In genomic region chr8:13412891-13413558, GRCm38 (mm10) we compare ENCODE assay signal across 9 mouse cellular contexts. TPM values are rescaled to one million over a fixed set of nuclear protein-coding genes. Genes with fewer than 3 reads are reported as not detected.
DNase-seq lines count a peak whose midpoint lies in the region; ATAC-seq and TF ChIP-seq lines count a peak whose summit lies in the region.
"Had no signal": no experiment of that assay in that cellular context is flagged by ENCODE, and none has a peak within 500 bp of the region (broad histone marks: within the 10 kb centered on the region; RNA-seq: fewer than 3 reads in every experiment).

No protein-coding gene starts in this region.

- no peaks in the 10 kb centered on the region for H3K9me3 ChIP-seq in heart, embryonic 12.5 days (replicated peaks)
- no peaks in the 10 kb centered on the region for H3K9me3 ChIP-seq in heart, embryonic 10.5 days

- H3K36me3 ChIP-seq in heart, adult 2 months (ENCODE audit: control insufficient read depth, insufficient read depth, low read length), result no peaks in the 10 kb centered on the region
- no peaks in the 10 kb centered on the region for H3K36me3 ChIP-seq in heart, embryonic 12.5 days
- no peaks in the 10 kb centered on the region for H3K36me3 ChIP-seq in heart, embryonic 10.5 days
- no peaks in the 10 kb centered on the region for H3K36me3 ChIP-seq in spleen, adult 2 months (ENCODE audit: control insufficient read depth, insufficient read depth, low read length)

- TF ChIP-seq CTCF in heart, adult 2 months (IDR thresholded peaks at IDR 0.05), result peak; percentile 92
- TF ChIP-seq CTCF in spleen, adult 2 months (IDR thresholded peaks at IDR 0.05; ENCODE audit: extremely low read depth, insufficient read depth, insufficient read length, insufficient replicate concordance), result peak; percentile 83; the same call in 1 of the 2 replicates

- peak; percentile 78 for TF ChIP-seq EP300 in heart, adult 2 months (IDR thresholded peaks at IDR 0.05; ENCODE audit: insufficient read depth, low read depth, low read length)

- no peaks in the 10 kb centered on the region for H3K4me1 ChIP-seq in heart, adult 2 months (ENCODE audit: control insufficient read depth, insufficient read depth, low read length)
- H3K4me1 ChIP-seq in heart, embryonic 12.5 days (replicated peaks), result no peaks in the 10 kb centered on the region
- H3K4me1 ChIP-seq in heart, embryonic 10.5 days, result no peaks in the 10 kb centered on the region
- H3K4me1 ChIP-seq in spleen, adult 2 months (ENCODE audit: control insufficient read depth, insufficient read depth, insufficient read length), result no peaks in the 10 kb centered on the region

- no peak for TF ChIP-seq POLR2A in heart, adult 2 months (IDR thresholded peaks at IDR 0.05; ENCODE audit: insufficient read depth, low read depth, low read length)
- TF ChIP-seq POLR2A in spleen, adult 2 months (IDR thresholded peaks at IDR 0.05; ENCODE audit: low read depth, low read length), result no peak

- 54% methylated on average over 13 of the region's 13 CpGs for WGBS in heart, adult 2 months
- 64% methylated on average over 13 of the region's 13 CpGs for WGBS in heart, embryonic 12.5 days
- WGBS in heart, embryonic 10.5 days, result 63% methylated on average over 13 of the region's 13 CpGs
- 63% methylated on average over 13 of the region's 13 CpGs for WGBS in spleen, adult 2 months

- ATAC-seq in heart, embryonic 12.5 days (ENCODE audit: insufficient number of reproducible peaks, low FRiP score), result no peak
- ATAC-seq in megakaryocyte-erythroid progenitor cell, adult 5-6 weeks (replicated peaks; ENCODE audit: low FRiP score, low TSS enrichment, poor library complexity, severe bottlenecking), result peak; percentile 60

- H3K4me2 ChIP-seq in heart, embryonic 12.5 days, result no peak overlapping the region

- H3K27ac ChIP-seq in heart, adult 2 months, result no peak overlapping the region
- H3K27ac ChIP-seq in heart, embryonic 12.5 days (ENCODE audit: poor library complexity, severe bottlenecking), result no peak overlapping the region
- H3K27ac ChIP-seq in heart, embryonic 10.5 days, result no peak overlapping the region
- H3K27ac ChIP-seq in spleen, adult 2 months (ENCODE audit: insufficient read depth, low read length), result no peak overlapping the region
- H3K27ac ChIP-seq: macrophage had no signal

- no peak overlapping the region for H3K4me3 ChIP-seq in heart, adult 2 months
- no peak overlapping the region for H3K4me3 ChIP-seq in heart, embryonic 12.5 days
- H3K4me3 ChIP-seq in heart, embryonic 10.5 days, result no peak overlapping the region
- no peak overlapping the region for H3K4me3 ChIP-seq in spleen, adult 2 months (ENCODE audit: extremely low read depth, insufficient read depth, insufficient read length)

- H3K9ac ChIP-seq in heart, adult 2 months (ENCODE audit: low read depth, low read length), result no peak overlapping the region
- no peak overlapping the region for H3K9ac ChIP-seq in heart, embryonic 12.5 days

- no peaks in the 10 kb centered on the region for H3K79me2 ChIP-seq in heart, adult 2 months (replicated peaks; ENCODE audit: control insufficient read depth, insufficient read depth, low read length)

- H3K27me3 ChIP-seq in heart, adult 2 months (ENCODE audit: control insufficient read depth, insufficient read depth, low read length), result no peaks in the 10 kb centered on the region
- H3K27me3 ChIP-seq in heart, embryonic 12.5 days (replicated peaks), result peaks cover 31% of the 10 kb centered on the region
- H3K27me3 ChIP-seq in heart, embryonic 10.5 days (ENCODE audit: insufficient read depth, poor library complexity, severe bottlenecking), result peaks cover 4% of the 10 kb centered on the region; the same call in 1 of the 2 replicates
- no peaks in the 10 kb centered on the region for H3K27me3 ChIP-seq in spleen, adult 2 months (ENCODE audit: control insufficient read depth, insufficient read depth, low read length)

- intact Hi-C loops in heart, adult 2 months (cut with DNase I), result loop anchor here (2.0 kb wide), 1 partner anchor 134 kb away; no protein-coding TSS in a partner anchor

- peak; percentile 48 to 79 for DNase-seq in heart, adult 2 months
- peak; percentile 56 for DNase-seq in Muller cell, postnatal 12 days (ENCODE audit: inconsistent ontology term)
- peak; percentile 45 for DNase-seq in cerebellum, adult 8-10 months
- DNase-seq in heart, embryonic 10.5 days (ENCODE audit: low spot score), result peak; percentile 83
- DNase-seq in layer of hippocampus, adult 9-11 months, result peak; percentile 32
- peak; percentile 8 to 35 for DNase-seq in spleen, adult 2 months (ENCODE audit: low read depth in 1 of 2, low spot score in 2 of 2)

RNA-seq across cellular contexts. Expression of gene Grk1, which starts 8.1 kb away (rescaled TPM):
- total RNA-seq in heart, adult 2 months (2021), result under 1 TPM; 0.05 TPM
- polyA plus RNA-seq in heart, adult 2 months (2012; rRNA removed), result not detected in 2 replicates
- polyA plus RNA-seq in heart, embryonic 12.5 days (2016; fragmentation: Nextera tagmentation; extraction: Ambion mirVana), result not detected in 2 replicates
- polyA plus RNA-seq in heart, embryonic 10.5 days (2016; fragmentation: Nextera tagmentation; extraction: Ambion mirVana), result 0.10 TPM in 1 of 2 replicates, not detected in the other
- 0.25 TPM in 1 of 2 replicates, not detected in the other for total RNA-seq in megakaryocyte-erythroid progenitor cell, adult 5-6 weeks (2014; fragmentation: Nextera tagmentation)
- total RNA-seq in megakaryocyte-erythroid progenitor cell, adult 5-6 weeks (2017), result not detected in 2 replicates
- polyA plus RNA-seq in spleen, adult 2 months (2012; rRNA removed), result not detected in 2 replicates
- polyA plus RNA-seq: macrophage had no signal

RNA-seq across cellular contexts. Expression of gene Atp4b, which starts 16.4 kb away (rescaled TPM):
- total RNA-seq in heart, adult 2 months (2021), result not detected
- polyA plus RNA-seq in heart, adult 2 months (2012; rRNA removed), result 0.23 and 0.33 TPM in 2 replicates
- polyA plus RNA-seq in heart, embryonic 12.5 days (2016; fragmentation: Nextera tagmentation; extraction: Ambion mirVana), result 0.36 TPM in 1 of 2 replicates, not detected in the other
- not detected in 2 replicates for polyA plus RNA-seq in heart, embryonic 10.5 days (2016; fragmentation: Nextera tagmentation; extraction: Ambion mirVana)
- total RNA-seq in megakaryocyte-erythroid progenitor cell, adult 5-6 weeks (2014; fragmentation: Nextera tagmentation), result 0.96 and 1.4 TPM in 2 replicates
- 0.80 and 1.1 TPM in 2 replicates for total RNA-seq in megakaryocyte-erythroid progenitor cell, adult 5-6 weeks (2017)
- 0.06 and 0.08 TPM in 2 replicates for polyA plus RNA-seq in spleen, adult 2 months (2012; rRNA removed)
- polyA plus RNA-seq: macrophage had no signal

RNA-seq across cellular contexts. Expression of gene Tmem255b, which starts 22.0 kb away (rescaled TPM):
- 1 to 10 TPM; 4.8 to 8.0 TPM for total RNA-seq in heart, adult 2 months (2021)
- 10.2 and 17.0 TPM in 2 replicates for polyA plus RNA-seq in heart, adult 2 months (2012; rRNA removed)
- 0.38 and 0.53 TPM in 2 replicates for polyA plus RNA-seq in heart, embryonic 12.5 days (2016; fragmentation: Nextera tagmentation; extraction: Ambion mirVana)
- polyA plus RNA-seq in heart, embryonic 10.5 days (2016; fragmentation: Nextera tagmentation; extraction: Ambion mirVana), result 0.18 TPM in 1 of 2 replicates, not detected in the other
- not detected in 2 replicates for total RNA-seq in megakaryocyte-erythroid progenitor cell, adult 5-6 weeks (2014; fragmentation: Nextera tagmentation)
- not detected in 2 replicates for total RNA-seq in megakaryocyte-erythroid progenitor cell, adult 5-6 weeks (2017)
- polyA plus RNA-seq in spleen, adult 2 months (2012; rRNA removed), result 1.1 and 1.3 TPM in 2 replicates
- polyA plus RNA-seq: macrophage had no signal

Comparison
In these comparisons a context has a peak if more than half of its experiments do, and no peak if none do; other contexts are left out.
1. DNase-seq: peak in every context shown above with its lines; median percentile 83 in heart, embryonic 10.5 days; 64 in heart, adult 2 months; 56 in Muller cell, postnatal 12 days; 45 in cerebellum, adult 8-10 months; 32 in layer of hippocampus, adult 9-11 months; 22 in spleen, adult 2 months.